Mouse (Mus musculus): Measurements from ENCODE around the gene Ggt1.

Ggt1 gene

DNA sequence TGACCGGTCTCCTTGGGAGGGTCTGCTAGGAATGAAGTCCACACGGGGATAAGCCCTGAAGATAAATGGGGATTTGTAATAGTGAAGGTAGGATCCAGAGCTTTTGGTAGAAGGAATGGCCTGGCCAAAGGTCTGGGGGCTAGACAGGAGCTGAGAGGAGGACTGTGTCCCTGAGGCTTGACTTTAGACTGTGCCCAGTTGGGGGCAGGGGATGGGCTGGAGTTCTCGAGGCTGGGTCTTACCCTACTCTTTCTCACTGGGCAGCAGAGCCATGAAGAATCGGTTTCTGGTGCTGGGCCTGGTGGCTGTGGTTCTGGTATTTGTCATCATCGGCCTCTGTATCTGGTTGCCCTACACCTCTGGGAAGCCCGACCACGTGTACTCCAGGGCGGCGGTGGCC lies 12.6 kb downstream of the Ggt1 start:
- peak in 1 of 2 experiments; percentile 65 for DNase-seq

DNA sequence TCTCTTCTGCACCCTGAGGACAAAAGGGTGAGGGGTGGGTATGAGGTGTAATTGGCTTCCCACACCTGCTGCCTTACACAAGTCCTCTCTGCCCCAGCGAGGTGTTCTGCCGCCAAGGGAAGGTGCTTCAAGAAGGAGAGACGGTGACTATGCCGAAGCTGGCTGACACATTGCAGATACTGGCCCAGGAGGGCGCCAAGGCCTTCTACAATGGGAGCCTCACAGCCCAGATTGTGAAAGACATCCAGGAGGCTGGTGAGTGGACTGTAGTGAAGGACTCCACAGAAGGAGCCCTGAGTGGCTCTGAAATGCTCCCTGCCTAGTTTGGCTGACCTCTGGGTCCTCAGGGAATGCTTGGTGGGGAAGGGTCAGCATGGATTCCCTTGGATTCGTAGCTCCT lies 17.7 kb downstream of the Ggt1 start:
- no peak for DNase-seq

DNA sequence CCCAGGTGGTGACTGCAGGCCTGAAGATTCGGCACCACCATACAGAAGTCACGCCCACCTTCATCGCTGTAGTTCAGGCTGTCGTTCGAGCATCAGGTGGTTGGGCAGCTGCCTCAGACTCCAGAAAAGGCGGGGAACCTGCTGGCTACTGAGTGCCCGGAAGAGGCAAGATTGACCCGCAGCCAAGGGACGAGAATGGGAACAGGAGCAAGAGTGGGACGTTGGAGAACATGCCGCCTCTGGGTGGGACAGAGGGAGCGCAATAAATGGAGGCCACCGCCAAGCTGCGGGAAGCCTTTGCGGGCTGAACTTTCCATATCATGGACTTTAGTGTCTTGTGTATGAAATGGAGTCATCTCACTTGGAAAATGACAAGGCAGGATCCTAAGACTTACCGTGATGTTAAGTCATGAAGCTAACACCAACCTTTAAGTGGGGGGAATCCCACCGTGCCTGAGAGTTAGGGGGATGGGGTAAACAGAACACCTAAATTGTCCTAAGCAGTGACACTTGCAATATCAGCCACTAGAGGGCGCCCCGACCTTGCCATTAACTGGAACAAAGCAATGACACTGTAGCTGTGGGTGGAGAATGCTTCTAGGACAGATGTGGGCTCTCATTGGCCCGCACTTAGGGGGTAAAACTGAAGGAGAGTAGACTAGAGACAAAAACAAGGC lies 24.6 kb downstream of the Ggt1 start:
- peak; percentile 84 to 94 for DNase-seq

DNA sequence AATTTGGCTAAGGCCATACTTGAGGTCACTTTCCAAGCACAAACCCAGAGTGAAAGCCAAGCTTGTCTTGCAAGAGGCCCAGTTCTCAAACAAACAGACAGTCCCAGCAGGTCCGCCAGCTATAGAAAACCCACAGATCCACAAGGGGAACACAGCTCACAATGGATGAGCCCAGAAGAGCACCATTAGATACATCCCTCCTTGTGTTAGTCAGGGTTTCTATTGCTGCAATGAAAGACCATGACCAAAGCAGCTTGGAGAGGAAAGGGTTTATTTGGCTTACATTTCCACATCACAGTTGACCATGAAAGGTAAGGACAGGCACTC lies 25.1 kb downstream of the Ggt1 start:
- no peak for DNase-seq

DNA sequence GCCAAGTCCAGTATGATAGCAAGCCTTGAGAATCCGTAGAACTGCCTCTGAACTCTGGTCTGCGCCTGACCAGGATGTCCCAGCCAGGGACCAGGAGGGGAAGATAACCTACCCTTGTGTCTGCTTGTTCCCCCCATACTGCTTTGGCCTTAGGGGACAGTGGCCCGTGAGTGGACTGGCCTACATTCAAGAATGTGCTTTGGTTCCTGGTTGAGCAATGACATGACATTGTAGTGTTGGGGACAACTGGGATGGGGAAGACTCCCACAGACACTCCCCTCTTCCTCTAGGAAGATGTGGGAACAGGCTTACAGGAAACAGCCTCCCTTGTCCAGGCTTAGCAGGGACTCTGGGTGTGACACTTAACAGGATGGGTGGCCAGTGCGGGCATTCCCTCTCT lies 26.4 kb downstream of the Ggt1 start:
- peak; percentile 12 to 28 for DNase-seq

DNA sequence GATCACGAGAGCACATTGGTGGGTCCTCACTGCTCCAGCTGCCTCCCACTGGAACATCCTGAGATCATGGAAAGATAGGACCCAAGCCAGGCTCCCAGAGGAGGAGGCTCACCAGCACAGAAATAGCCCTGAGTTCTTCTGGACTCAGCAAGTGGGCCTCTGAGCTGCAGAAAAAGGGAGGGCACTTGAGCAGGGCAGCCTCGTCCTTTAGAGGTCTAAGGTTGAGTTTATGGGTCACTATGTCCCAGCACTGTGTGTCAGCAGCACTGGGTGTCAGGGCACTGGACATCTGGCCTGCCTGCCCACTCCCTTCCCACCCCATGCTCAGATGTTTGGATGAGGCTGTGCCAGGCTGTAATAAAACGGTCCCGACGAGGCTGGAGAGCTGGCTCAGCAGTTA lies 26.9 kb downstream of the Ggt1 start:
- peak; percentile 52 to 75 for DNase-seq

DNA sequence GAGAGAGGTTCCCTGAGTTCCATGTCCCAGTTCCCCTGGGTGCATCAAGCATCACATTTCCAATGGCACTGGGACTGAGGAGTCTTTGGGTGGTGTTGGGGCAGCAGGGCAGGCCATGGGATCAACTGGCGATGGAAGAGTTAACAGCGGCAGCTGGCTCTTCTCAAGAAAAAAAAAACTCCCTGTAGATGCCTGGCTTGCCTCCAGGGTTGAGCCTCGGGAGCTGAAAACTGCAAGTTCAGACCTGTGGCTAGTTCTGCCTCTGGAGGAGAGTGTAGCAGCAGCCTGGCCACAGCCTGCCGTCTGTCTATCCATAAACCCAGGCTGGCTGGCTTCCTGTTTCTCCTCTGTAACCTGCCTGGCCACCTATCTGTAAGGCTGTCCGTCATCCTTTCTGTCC lies 27.7 kb downstream of the Ggt1 start, which contains the start of gene Ggt5:
TSS of gene Ggt5 (plus strand) at position 212 of the 400 bp plus-strand sequence.
- peak; percentile 73 to 76 for DNase-seq

DNA sequence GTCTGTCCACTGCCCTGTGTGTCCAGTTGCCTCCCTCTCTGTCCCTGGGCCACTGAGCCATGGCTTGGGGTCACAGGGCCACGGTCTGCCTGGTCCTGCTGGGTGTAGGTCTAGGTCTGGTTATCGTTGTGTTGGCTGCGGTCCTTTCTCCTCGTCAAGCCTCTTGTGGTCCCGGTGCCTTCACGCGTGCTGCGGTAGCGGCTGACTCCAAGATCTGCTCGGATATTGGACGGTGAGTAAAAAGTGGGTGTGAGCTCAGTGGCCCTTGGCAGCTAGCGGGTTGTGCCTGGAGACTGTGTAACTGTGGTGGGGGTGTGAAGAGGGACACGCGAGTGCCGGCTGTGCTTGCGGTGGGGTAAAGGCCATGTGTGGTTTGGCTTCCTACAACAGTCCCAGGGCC lies 28.2 kb downstream of the Ggt1 start:
- DNase-seq = peak; percentile 54 to 58

DNA sequence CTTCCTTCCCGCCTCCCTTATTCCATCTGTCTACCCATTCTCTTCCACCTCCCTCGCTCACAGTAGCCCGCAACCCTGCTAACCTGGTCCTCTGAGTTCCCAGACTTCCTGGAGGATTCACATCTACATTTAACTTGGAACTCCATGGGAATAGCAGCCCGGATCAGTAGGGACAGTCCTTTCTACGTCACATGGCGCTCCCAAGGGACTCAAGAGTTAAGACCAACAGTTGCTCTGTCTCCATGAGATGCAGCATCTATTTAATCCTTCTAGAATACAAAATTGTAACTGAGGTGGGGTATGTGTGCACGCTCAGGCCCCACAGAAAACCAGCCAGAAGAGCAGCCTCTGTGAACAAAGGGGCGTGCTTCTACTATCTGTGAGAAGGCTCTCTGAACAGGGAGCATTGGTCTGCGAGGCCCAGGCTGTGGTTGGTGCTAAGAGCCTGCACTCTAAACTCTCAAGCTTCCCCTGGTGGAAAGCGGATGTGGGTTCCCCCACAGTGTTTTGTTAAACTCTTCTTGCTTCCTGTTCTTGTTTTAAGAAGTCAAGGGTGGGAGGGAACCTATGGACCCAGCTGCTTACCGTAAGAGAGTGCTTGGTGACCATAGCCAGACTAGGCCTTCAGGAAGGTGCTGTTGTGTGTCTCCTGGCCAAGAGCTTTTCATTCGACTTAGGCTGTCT lies 29.9 kb downstream of the Ggt1 start:
- DNase-seq = peak; percentile 44 to 50

DNA sequence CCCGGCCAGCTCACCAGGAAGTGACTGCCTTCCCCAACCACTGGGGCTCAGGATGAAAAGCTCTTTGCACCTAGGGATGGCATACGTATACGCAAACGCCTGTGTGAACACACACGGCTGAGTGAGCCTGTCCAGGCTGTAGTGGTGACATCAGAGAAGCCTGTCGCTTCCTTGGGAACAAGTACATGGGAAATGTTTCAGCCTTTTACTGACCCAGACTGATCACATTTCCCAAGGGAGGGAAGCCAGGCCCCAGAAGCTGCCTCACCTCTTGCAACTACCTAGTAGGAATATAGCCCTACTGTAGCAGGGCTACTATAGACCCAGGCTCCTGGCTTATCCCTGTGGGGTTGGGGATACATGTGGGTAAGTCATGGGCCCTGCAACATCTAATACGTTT lies 31.2 kb downstream of the Ggt1 start:
- no peak for DNase-seq

DNA sequence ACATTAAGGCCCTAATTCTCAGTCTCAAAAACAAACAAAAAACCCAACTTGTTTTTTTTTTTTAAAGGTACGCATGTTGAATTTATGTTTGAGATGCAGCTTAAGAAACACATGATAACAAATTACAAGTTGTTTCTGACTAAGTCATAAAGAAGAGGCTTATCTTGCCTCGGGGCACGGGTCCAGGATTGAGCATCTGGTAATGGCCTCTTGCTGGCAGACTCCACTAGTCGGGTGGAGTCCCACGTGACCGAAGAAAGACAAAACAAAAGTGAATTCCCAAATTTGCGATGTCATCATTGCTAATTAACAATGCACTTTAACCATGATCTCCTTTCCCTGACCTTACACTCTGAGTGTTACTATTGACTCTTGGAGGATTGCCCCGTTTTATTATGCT lies 34.6 kb downstream of the Ggt1 start:
- peak; percentile 60 to 69 for DNase-seq

DNA sequence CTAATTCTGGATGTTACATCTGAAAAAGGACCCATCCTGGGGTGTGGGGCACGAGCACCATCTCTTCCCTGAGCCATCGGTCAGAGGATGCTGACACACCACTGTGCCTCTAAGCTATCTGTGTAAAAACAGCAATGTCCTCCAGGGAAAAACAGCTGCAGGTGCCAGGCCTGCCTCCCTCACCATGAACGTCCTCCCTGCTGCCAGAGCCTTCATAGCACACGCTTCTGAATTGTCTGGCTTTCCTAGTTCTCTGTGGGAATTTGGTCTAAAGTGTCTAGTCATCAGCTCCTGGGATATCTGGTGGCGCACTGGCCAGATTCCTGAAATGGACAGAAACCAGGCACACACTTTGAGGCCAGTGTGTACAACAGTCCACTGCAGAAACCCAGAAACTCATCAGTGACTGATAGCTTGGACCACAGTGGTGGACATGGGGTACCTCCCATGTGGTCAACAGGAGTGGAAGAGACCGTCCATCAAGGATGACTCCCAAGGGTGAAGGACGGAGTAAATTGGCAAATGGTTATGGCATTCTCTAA lies 38.9 kb downstream of the Ggt1 start:
- DNase-seq = no peak

DNA sequence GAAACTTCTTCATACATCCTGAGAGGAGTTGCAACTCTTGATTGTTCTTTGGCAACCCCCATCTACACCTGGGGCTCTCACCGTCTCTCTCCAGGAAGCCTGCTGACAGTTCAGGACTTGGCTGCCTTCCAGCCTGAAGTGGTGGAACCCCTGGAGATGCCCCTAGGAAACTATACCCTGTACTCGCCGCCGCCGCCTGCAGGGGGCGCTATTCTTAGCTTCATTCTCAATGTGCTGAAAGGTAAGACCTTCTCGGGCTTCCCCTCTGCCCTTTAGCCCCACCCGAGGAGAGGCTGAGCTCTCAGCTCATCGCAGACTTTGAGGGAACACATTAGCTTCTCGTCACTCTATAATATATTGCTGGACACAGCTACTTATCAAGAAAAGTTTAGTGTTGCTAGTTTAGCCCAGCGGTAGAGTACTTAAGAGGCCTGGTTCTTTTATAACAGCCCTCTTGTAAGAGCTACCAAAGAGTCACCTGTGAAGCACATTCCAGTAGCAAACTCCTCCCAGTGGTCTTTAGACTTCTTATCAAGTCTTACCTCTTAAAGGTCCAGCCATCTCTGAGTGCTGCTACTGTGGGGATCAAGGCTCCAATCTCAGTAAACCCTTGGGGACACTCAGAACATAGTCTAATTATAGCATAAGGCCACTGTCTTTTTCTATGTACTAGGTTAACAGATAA lies 43.9 kb downstream of the Ggt1 start:
- peak in 1 of 2 experiments; percentile 14 for DNase-seq

DNA sequence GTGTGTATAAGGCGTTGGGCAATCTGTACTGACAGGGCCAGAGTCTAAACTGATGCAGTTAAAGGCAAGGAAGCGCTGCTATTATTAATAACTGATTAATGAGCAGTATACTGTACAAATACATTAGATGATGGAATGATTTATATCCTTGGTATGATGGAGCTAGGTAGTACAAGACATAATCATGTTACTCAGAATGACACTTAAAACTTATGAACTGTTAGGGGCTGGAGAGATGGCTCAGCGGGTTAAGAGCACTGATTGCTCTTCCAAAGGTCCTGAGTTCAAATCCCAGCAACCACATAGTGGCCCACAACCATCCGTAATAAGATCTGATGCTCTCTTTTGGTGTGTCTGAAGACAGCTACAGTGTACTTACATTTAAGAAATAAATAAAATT lies 45.8 kb downstream of the Ggt1 start:
- no peak for DNase-seq

DNA sequence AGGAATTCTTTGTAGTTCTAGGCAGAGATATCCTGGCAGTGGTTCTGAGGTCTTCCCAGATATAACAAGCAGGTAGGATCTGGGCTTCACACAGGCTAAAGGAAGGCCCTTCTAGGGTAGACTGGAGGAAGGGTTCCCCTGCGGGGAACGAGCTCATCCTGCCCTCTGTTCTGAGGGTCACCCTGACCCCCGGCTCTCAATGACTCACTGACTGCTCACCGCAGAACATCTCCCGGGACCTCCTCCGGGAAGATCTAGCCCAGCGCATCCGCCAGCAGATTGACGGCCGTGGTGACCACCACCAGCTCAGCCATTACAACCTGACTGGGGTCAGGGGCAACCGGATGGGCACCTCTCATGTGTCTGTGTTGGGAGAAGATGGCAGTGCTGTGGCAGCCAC lies 47.6 kb downstream of the Ggt1 start:
- no peak for DNase-seq

DNA sequence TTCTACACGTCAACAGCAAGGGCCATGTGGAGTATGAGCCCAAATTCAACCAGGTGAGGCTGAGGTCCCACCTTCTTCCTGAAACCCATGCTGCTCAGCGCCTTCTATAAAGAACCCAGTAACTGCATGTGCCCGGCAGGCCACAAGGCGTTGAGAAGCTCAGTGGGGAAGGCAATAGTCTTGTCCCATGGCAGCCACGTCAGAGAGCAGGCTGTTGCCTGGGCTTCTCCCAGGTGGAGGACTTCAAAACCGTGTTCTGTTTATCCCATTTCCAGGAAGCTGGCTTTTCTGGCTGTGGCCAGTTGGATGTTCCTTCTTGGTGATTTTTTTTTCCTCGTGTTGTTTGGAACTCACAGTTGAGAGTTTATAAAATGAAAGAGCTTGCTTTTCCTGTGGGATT lies 49.1 kb downstream of the Ggt1 start:
- DNase-seq = no peak

DNA sequence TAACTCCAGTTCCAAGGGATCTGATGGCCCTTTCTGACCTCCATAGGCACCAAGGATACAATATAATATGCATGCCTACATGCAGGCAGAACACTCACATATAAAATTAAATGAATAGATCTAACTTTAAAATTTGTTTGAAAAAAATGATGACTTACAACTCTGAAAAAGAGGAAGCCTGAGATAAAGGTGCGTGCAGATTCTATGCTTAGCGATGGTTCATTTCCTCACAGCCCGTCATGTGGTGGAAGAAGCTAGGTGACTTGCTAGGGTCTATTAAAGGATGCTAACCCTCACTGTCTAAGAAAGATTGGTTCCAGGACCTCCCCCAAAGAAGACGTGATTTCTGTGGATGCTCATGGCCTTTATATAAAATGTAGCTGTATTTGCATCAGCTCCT lies 54.6 kb downstream of the Ggt1 start:
- no peak for DNase-seq

DNA sequence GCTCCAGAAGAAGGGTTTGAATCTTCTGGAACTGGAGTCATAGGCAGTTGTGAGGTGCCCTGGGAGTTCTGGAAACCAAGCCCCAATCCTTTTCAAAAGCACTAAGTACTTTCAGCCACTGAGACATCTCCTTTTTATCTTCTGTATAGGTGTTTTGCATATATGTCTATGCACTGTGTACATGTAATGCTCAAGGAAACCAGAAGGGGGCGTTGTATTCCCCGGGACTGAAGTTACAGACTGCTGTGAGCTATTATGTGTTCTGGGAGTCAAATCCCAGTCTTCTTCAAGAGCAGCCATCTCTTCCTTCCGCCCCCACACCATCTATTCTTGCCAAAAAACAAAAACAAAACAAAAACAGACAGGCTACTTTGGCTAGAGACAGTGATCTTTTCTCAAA lies 59.4 kb downstream of the Ggt1 start:
- no peak for DNase-seq

DNA sequence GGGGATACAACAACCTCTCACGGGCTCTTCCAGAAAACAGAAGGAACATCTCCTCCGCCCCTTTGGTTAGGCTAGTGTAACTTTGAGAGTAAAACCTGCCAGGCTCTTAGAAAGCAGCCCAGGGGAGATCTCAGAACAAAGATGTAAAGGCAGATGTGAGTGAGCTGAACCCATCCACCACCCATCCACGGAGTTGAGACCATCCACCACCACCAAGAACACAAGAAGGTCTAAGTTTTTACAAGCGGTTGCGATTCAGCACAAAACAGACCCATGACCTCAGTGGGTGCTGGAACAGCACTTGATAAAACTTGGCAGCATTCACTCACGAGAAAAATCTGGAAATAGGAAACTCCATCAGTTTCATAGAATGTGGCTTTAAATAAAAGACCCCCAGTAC lies 64.5 kb downstream of the Ggt1 start:
- no peak for DNase-seq

DNA sequence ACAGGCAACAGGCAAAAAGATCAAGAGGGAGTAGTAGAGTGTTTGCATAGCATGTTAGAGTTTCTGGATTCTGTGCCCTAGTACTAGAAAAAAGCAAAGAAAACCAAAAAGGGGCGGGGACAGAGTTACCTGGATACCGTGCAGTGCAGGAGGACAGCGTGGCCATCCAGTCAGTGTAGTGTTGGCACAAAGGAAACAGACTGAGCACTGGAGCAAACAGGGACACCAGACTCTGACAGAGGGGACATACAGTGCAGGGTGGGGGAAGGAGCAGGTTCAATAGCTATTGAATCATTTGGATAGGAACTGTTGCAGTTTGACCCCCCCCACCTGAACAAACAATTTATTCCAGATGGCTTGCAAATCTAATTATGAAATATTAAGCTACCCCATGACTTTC lies 65.6 kb downstream of the Ggt1 start:
- DNase-seq = no peak

DNA sequence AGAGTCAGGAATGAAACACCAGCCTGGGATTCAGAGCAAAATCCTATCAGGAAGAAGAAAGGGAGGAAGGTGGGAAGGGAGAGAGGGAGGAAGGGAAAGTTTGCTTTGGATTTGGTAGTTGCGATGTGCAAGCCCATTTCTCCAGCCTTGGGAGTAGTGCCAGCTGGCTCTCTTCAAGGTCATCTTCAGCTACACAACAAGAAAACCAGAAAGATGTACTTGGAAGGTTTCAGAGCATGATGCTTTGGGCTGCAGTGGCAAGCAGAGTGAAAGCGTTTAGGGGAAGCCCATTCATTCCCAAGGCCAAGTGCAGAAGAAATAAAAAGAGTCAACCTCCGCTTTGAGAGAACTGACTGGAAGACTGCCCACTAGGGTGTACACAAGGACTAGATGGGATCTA lies 66.1 kb downstream of the Ggt1 start:
- no peak for DNase-seq

DNA sequence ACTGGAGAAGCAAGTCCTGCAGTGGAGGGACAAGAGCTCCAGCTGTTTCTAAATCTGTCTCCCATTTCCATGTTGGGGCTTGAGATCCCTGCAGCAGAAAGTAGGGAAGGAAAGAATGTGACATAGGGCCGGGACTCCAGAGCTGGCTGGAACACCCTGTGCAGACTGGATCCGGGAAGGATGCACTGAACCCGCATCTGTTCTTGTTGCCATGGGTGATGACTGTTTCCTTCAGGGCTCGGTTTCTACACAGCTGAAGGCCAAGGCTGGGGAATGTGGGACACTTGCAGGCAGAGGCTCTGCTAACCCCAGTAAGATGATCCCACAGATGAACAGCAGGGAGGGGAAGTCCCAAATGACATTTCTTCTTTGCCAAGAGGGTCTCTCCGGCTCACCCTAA lies 71.2 kb downstream of the Ggt1 start:
- peak in 1 of 2 experiments; percentile 55 for DNase-seq

DNA sequence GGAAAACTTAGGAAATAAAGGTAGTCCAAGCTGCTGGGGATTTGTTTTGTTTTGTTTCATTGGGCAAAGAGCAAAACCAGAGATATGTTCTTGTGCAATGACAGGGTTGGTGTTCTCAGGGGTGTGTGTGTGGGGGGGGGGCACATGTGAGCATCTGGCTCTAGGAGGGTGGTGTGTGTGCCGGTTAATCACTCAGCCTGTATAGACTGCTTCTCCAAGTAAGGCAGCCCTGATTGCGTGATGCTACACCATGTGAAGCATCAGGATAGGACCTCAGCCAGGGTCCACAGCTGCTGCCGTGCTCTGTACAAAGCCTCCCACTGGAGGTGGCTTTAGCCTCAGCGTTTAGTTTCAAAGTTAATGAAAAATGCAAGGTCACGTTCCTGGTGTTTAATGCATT lies 71.6 kb downstream of the Ggt1 start:
- no peak for DNase-seq

DNA sequence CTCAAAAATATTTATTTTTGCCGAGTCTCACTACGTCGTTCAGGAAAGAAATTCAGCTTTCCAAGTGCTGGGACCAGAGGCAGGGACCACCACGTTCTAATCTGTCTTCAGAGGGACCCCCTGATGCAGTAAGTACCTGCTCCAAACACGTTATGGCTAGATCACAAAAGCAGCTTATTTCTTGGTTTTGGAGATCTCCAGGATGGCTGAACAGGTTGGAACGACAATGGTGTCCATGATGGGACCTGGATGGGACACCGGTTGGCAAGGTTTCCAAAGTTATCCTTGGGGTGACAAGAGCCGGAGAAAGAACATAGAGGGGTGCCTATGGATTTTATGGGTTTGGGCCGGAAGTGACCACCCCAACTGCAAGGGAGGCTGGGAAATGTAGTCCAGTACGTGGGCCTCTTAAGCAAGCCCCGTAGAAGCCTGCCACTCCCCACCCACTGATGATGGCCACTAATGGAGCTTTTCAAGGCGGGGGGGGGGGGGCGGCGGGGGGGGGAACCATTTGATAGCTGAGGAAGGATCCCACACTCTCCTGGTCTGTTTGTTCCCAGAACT lies 72.3 kb downstream of the Ggt1 start:
- no peak for DNase-seq
